Mouse (Mus musculus) effector memory CD4-positive, alpha-beta T cell, adult 7 months (primary cell): ENCODE results near the gene Fbxo39. TPM values are rescaled to one million over a fixed set of nuclear protein-coding genes. Genes with fewer than 3 reads are reported as not detected.

ENCODE experiments used
- polyA plus RNA-seq: library from polyadenylated mRNA; unstranded; fragments of 100-300 nt; shearing (Covaris generic); gene quantifications from one replicate; pipeline ENCODE4 v1.2.1, GENCODE M21; 2017

Gene Fbxo39
- not detected for polyA plus RNA-seq

GRCm38 (mm10) chr11:72314151-72314895, at the start of gene Fbxo39:
TSS of gene Fbxo39 (plus strand) at chr11:72314444.

GRCm38 (mm10) chr11:72266960-72267560, 47.2 kb upstream of the Fbxo39 start, which contains the start of gene Slc13a5:
TSS of gene Slc13a5 (minus strand) at chr11:72267222.

DNA sequence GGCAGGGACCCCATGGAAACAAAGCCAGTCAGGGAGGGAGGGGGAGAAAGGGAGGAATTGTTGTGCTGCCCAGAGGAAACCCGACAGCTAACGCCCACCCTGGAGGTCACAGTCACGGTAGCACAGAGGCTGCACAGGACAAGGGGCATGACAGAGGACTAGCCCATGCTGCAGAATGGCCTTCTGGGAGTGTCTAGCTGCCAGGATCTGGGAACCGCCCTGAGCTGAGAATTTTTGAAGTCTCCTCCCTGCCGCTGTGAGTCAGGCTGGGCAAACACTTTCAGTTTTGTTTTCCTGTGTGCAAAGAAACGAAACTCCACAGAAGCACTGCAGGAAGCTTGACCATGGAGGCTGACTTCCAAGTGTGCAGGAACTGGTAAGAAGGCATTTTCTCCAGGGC, 12.9 kb upstream of the Fbxo39 start, which contains the start of gene Xaf1:
Gene Xaf1 (plus strand): TSS at position 296 of the 400 bp plus-strand sequence.

GRCm38 (mm10) chr11:72362347-72362741, 48.1 kb downstream of the Fbxo39 start, which contains the start of gene Tekt1:
TSS of gene Tekt1 (minus strand) at chr11:72362442.

Other genes with a start within 250 kb of the Fbxo39 start
- gene Pitpnm3, start 178.7 kb upstream of the Fbxo39 start, polyA plus RNA-seq: 0.54 TPM
- gene Gm43951, start 107.6 kb upstream of the Fbxo39 start, polyA plus RNA-seq: 0.17 TPM
- 14.3 TPM for gene 4933427D14Rik, start 107.0 kb upstream of the Fbxo39 start, polyA plus RNA-seq
- gene Txndc17, start 106.9 kb upstream of the Fbxo39 start, polyA plus RNA-seq: 69.0 TPM
- gene Med31, start 98.9 kb upstream of the Fbxo39 start, polyA plus RNA-seq: 22.9 TPM
- not detected for gene Slc13a5, start 47.2 kb upstream of the Fbxo39 start, polyA plus RNA-seq
- 39.9 TPM for gene Xaf1, start 12.8 kb upstream of the Fbxo39 start, polyA plus RNA-seq
- not detected for gene Tekt1, start 48.0 kb downstream of the Fbxo39 start, polyA plus RNA-seq
- not detected for gene Smtnl2, start 97.3 kb downstream of the Fbxo39 start, polyA plus RNA-seq
- gene Ggt6, start 121.1 kb downstream of the Fbxo39 start, polyA plus RNA-seq: not detected
- 98.6 TPM for gene Mybbp1a, start 126.9 kb downstream of the Fbxo39 start, polyA plus RNA-seq
- 0.17 TPM for gene Spns2, start 175.5 kb downstream of the Fbxo39 start, polyA plus RNA-seq
- gene Spns3, start 236.1 kb downstream of the Fbxo39 start, polyA plus RNA-seq: not detected